Mouse (Mus musculus): ENCODE measurements around the gene Catsper3. TPM values are rescaled to one million over a fixed set of nuclear protein-coding genes. Genes with fewer than 3 reads are reported as not detected.

Gene Catsper3
- polyA plus RNA-seq, 1 experiment from 2014 or later = not detected

GRCm38 (mm10) chr13:55774352-55774751, 10.0 kb upstream of the Catsper3 start:
- 75% methylated on average over 7 of the region's 7 CpGs for WGBS
- no peak overlapping the region for H3K27ac ChIP-seq (replicated peaks; ENCODE audit: low read depth, low read length)
- no peak for DNase-seq (ENCODE audit: low spot score)
- no peak overlapping the region for H3K4me2 ChIP-seq (ENCODE audit: low read depth, low read length)
- H3K27me3 ChIP-seq (ENCODE audit: control insufficient read depth, insufficient read depth, low read length) = no peaks in the 10 kb centered on the region
- no peaks in the 10 kb centered on the region for H3K9me3 ChIP-seq (replicated peaks; ENCODE audit: control insufficient read depth, low read length)
- no peak for ATAC-seq (replicated peaks; ENCODE audit: insufficient number of reproducible peaks, low FRiP score, low TSS enrichment, low read depth)
- H3K4me3 ChIP-seq (ENCODE audit: low read depth, low read length) = no peak overlapping the region
- no peak overlapping the region for H3K9ac ChIP-seq (replicated peaks; ENCODE audit: low read length)
- H3K4me1 ChIP-seq (ENCODE audit: control insufficient read depth, insufficient read depth, low read length) = no peaks in the 10 kb centered on the region
- no peaks in the 10 kb centered on the region for H3K36me3 ChIP-seq (replicated peaks; ENCODE audit: control insufficient read depth, insufficient read depth, low read depth, low read length)

- Histone ChIP-seq H3K36me3 (replicated peaks; ENCODE audit: control insufficient read depth, insufficient read depth, low read depth, low read length) (no peaks in the 10 kb centered on the region), H3K9ac (replicated peaks; ENCODE audit: low read length) (no peak overlapping the region), H3K27me3 (ENCODE audit: control insufficient read depth, insufficient read depth, low read length) (no peaks in the 10 kb centered on the region), H3K4me1 (ENCODE audit: control insufficient read depth, insufficient read depth, low read length) (no peaks in the 10 kb centered on the region), H3K4me3 (ENCODE audit: low read depth, low read length) (no peak overlapping the region), H3K4me2 (ENCODE audit: low read depth, low read length) (no peak overlapping the region), H3K9me3 (replicated peaks; ENCODE audit: control insufficient read depth, low read length) (no peaks in the 10 kb centered on the region), H3K27ac (replicated peaks; ENCODE audit: low read depth, low read length) (no peak overlapping the region)
- DNase-seq (ENCODE audit: low spot score) (no peak), ATAC-seq (replicated peaks; ENCODE audit: insufficient number of reproducible peaks, low FRiP score, low TSS enrichment, low read depth) (no peak)
- WGBS = 39% methylated on average over 11 of the region's 11 CpGs
These were observed 9.3 kb upstream of the Catsper3 start for GRCm38 (mm10) chr13:55775056-55775455.

- no peak overlapping the region for H3K9ac ChIP-seq (replicated peaks; ENCODE audit: low read length)
- no peak overlapping the region for H3K27ac ChIP-seq (replicated peaks; ENCODE audit: low read depth, low read length)
- no peaks in the 10 kb centered on the region for H3K4me1 ChIP-seq (ENCODE audit: control insufficient read depth, insufficient read depth, low read length)
- H3K4me2 ChIP-seq (ENCODE audit: low read depth, low read length) = no peak overlapping the region
- H3K27me3 ChIP-seq (ENCODE audit: control insufficient read depth, insufficient read depth, low read length) = no peaks in the 10 kb centered on the region
- 84% methylated on average over 11 of the region's 11 CpGs for WGBS
- ATAC-seq (replicated peaks; ENCODE audit: insufficient number of reproducible peaks, low FRiP score, low TSS enrichment, low read depth) = no peak
- no peaks in the 10 kb centered on the region for H3K9me3 ChIP-seq (replicated peaks; ENCODE audit: control insufficient read depth, low read length)
- H3K4me3 ChIP-seq (ENCODE audit: low read depth, low read length) = no peak overlapping the region
- no peaks in the 10 kb centered on the region for H3K36me3 ChIP-seq (replicated peaks; ENCODE audit: control insufficient read depth, insufficient read depth, low read depth, low read length)
- no peak for DNase-seq (ENCODE audit: low spot score)
These were observed 1.8 kb downstream of the Catsper3 start for GRCm38 (mm10) chr13:55786120-55786519.

- ATAC-seq (replicated peaks; ENCODE audit: insufficient number of reproducible peaks, low FRiP score, low TSS enrichment, low read depth) = no peak
- no peaks in the 10 kb centered on the region for H3K27me3 ChIP-seq (ENCODE audit: control insufficient read depth, insufficient read depth, low read length)
- no peak overlapping the region for H3K4me2 ChIP-seq (ENCODE audit: low read depth, low read length)
- 67% methylated on average over 2 of the region's 2 CpGs for WGBS
- DNase-seq (ENCODE audit: low spot score) = no peak
- no peaks in the 10 kb centered on the region for H3K4me1 ChIP-seq (ENCODE audit: control insufficient read depth, insufficient read depth, low read length)
- H3K36me3 ChIP-seq (replicated peaks; ENCODE audit: control insufficient read depth, insufficient read depth, low read depth, low read length) = no peaks in the 10 kb centered on the region
- H3K27ac ChIP-seq (replicated peaks; ENCODE audit: low read depth, low read length) = no peak overlapping the region
- no peaks in the 10 kb centered on the region for H3K9me3 ChIP-seq (replicated peaks; ENCODE audit: control insufficient read depth, low read length)
- H3K4me3 ChIP-seq (ENCODE audit: low read depth, low read length) = no peak overlapping the region
- H3K9ac ChIP-seq (replicated peaks; ENCODE audit: low read length) = no peak overlapping the region
These were observed 16.9 kb downstream of the Catsper3 start for GRCm38 (mm10) chr13:55801246-55801645.

GRCm38 (mm10) chr13:55803973-55804372, 19.6 kb downstream of the Catsper3 start:
- ATAC-seq (replicated peaks; ENCODE audit: insufficient number of reproducible peaks, low FRiP score, low TSS enrichment, low read depth) = no peak
- no peak for DNase-seq (ENCODE audit: low spot score)
- Histone ChIP-seq H3K9me3 (replicated peaks; ENCODE audit: control insufficient read depth, low read length) (no peaks in the 10 kb centered on the region), H3K27ac (replicated peaks; ENCODE audit: low read depth, low read length) (no peak overlapping the region), H3K9ac (replicated peaks; ENCODE audit: low read length) (no peak overlapping the region), H3K27me3 (ENCODE audit: control insufficient read depth, insufficient read depth, low read length) (no peaks in the 10 kb centered on the region), H3K4me3 (ENCODE audit: low read depth, low read length) (no peak overlapping the region), H3K4me2 (ENCODE audit: low read depth, low read length) (no peak overlapping the region), H3K4me1 (ENCODE audit: control insufficient read depth, insufficient read depth, low read length) (no peaks in the 10 kb centered on the region), H3K36me3 (replicated peaks; ENCODE audit: control insufficient read depth, insufficient read depth, low read depth, low read length) (no peaks in the 10 kb centered on the region)
- 81% methylated on average over 1 of the region's 1 CpGs for WGBS

- H3K4me3 ChIP-seq (ENCODE audit: low read depth, low read length) = no peak overlapping the region
- DNase-seq (ENCODE audit: low spot score) (no peak), ATAC-seq (replicated peaks; ENCODE audit: insufficient number of reproducible peaks, low FRiP score, low TSS enrichment, low read depth) (no peak)
- no peaks in the 10 kb centered on the region for H3K36me3 ChIP-seq (replicated peaks; ENCODE audit: control insufficient read depth, insufficient read depth, low read depth, low read length)
- no peaks in the 10 kb centered on the region for H3K9me3 ChIP-seq (replicated peaks; ENCODE audit: control insufficient read depth, low read length)
- no peaks in the 10 kb centered on the region for H3K4me1 ChIP-seq (ENCODE audit: control insufficient read depth, insufficient read depth, low read length)
- WGBS = 74% methylated on average over 7 of the region's 7 CpGs
- no peak overlapping the region for H3K4me2 ChIP-seq (ENCODE audit: low read depth, low read length)
- no peak overlapping the region for H3K9ac ChIP-seq (replicated peaks; ENCODE audit: low read length)
- no peaks in the 10 kb centered on the region for H3K27me3 ChIP-seq (ENCODE audit: control insufficient read depth, insufficient read depth, low read length)
- H3K27ac ChIP-seq (replicated peaks; ENCODE audit: low read depth, low read length) = no peak overlapping the region
These were observed 24.8 kb downstream of the Catsper3 start for GRCm38 (mm10) chr13:55809041-55809623.

- no peak overlapping the region for H3K27ac ChIP-seq (replicated peaks; ENCODE audit: low read depth, low read length)
- no peak for ATAC-seq (replicated peaks; ENCODE audit: insufficient number of reproducible peaks, low FRiP score, low TSS enrichment, low read depth)
- WGBS = 88% methylated on average over 10 of the region's 10 CpGs
- no peaks in the 10 kb centered on the region for H3K27me3 ChIP-seq (ENCODE audit: control insufficient read depth, insufficient read depth, low read length)
- H3K4me1 ChIP-seq (ENCODE audit: control insufficient read depth, insufficient read depth, low read length) = no peaks in the 10 kb centered on the region
- H3K4me3 ChIP-seq (ENCODE audit: low read depth, low read length) = no peak overlapping the region
- H3K9me3 ChIP-seq (replicated peaks; ENCODE audit: control insufficient read depth, low read length) = no peaks in the 10 kb centered on the region
- H3K36me3 ChIP-seq (replicated peaks; ENCODE audit: control insufficient read depth, insufficient read depth, low read depth, low read length) = no peaks in the 10 kb centered on the region
- H3K4me2 ChIP-seq (ENCODE audit: low read depth, low read length) = no peak overlapping the region
- DNase-seq (ENCODE audit: low spot score) = no peak
- H3K9ac ChIP-seq (replicated peaks; ENCODE audit: low read length) = no peak overlapping the region
These were observed 25.3 kb downstream of the Catsper3 start for GRCm38 (mm10) chr13:55809707-55810106.

GRCm38 (mm10) chr13:55810947-55811346, 26.6 kb downstream of the Catsper3 start:
- ATAC-seq (replicated peaks; ENCODE audit: insufficient number of reproducible peaks, low FRiP score, low TSS enrichment, low read depth) (no peak), DNase-seq (ENCODE audit: low spot score) (no peak)
- H3K4me3 ChIP-seq (ENCODE audit: low read depth, low read length) = no peak overlapping the region
- 76% methylated on average over 5 of the region's 5 CpGs for WGBS
- H3K4me2 ChIP-seq (ENCODE audit: low read depth, low read length) = no peak overlapping the region
- no peaks in the 10 kb centered on the region for H3K27me3 ChIP-seq (ENCODE audit: control insufficient read depth, insufficient read depth, low read length)
- no peaks in the 10 kb centered on the region for H3K9me3 ChIP-seq (replicated peaks; ENCODE audit: control insufficient read depth, low read length)
- H3K27ac ChIP-seq (replicated peaks; ENCODE audit: low read depth, low read length) = no peak overlapping the region
- H3K4me1 ChIP-seq (ENCODE audit: control insufficient read depth, insufficient read depth, low read length) = no peaks in the 10 kb centered on the region
- H3K36me3 ChIP-seq (replicated peaks; ENCODE audit: control insufficient read depth, insufficient read depth, low read depth, low read length) = no peaks in the 10 kb centered on the region
- H3K9ac ChIP-seq (replicated peaks; ENCODE audit: low read length) = no peak overlapping the region

Measured in embryonic facial prominence, embryonic 11.5 days (tissue).